Mouse (Mus musculus) embryonic fibroblast, embryonic 13.5 days (primary cell): ENCODE data around the gene Zp1.

ENCODE experiments used
- CTCF ChIP-seq: IDR thresholded peaks from 2 replicates; pipeline ENCODE4 v1.5.1; 2011; ENCODE audit warnings: mild to moderate bottlenecking, control low read depth, low read length, moderate library complexity, borderline replicate concordance; ENCODE audit not compliant: insufficient read depth
- POLR2A ChIP-seq: IDR thresholded peaks from 2 replicates; pipeline ENCODE4 v1.6.1; 2011; ENCODE audit warnings: low read depth, mild to moderate bottlenecking, control low read depth, low read length, moderate library complexity

- TF ChIP-seq POLR2A: peak; percentile 59
- TF ChIP-seq CTCF: no peak
Observed at GRCm38 (mm10) chr19:10881426-10882154, 38.8 kb downstream of the Zp1 start, which contains the start of gene Tmem109.
